Mouse (Mus musculus) inflammation-experienced regulatory T-cells, adult 6 months (primary cell): Measurements from ENCODE around the gene Cnnm2. TPM values are rescaled to one million over a fixed set of nuclear protein-coding genes. Genes with fewer than 3 reads are reported as not detected.

Experiments used
- ATAC-seq: one replicate; pipeline ENCODE4 v1.8.0; 2017
- polyA plus RNA-seq, 3 experiments: library from polyadenylated mRNA; unstranded; fragments of 100-300 nt; shearing (Covaris generic); gene quantifications; one replicate each; pipeline ENCODE4 v1.2.1; 2017

Cnnm2 gene
- polyA plus RNA-seq, 3 experiments from 2014 or later, result 0.36 to 1.2 (median 0.44) TPM

DNA sequence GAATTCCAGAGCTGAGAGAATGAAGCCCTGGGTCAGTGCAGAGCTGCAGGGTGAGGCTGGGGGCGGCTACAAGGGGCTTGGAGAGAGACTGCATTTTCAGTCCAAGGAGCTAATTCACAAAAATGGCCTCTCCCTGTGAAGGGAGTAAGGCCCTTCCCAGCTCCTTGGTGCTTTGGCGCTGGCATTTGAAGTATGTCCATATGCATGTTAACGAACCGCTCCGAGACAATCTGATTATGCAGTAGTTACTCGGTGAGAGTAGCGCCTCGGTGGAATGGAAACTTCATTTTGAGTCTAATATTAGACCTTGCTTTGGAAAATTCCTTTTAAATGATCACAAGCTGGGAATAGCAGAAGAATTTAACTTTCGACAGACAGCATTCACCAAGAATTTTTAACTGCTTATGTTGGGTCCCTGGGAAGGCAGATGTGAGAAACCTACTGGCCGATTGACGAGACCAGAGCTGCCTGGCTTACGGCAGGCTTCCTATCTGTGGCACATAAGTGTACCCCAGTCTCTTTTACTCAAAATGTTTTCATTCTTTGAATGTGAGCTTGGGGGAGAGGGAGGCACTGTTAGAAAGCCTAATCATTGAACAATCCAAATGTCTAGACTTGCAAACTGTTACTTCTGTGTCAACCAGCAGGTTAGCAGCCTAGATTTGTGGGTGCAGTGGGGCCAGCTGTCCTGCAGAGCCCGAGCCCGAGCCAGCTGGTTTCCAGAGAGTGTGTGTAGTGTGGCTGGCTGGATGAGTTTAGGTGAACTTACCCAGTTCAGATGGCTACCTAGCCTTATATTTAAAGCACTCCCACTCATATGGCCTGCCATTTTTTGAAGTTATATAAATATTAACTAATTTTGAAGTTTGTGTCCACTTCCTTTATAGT is 87.2 kb downstream of the Cnnm2 start:
- no peak for ATAC-seq

DNA sequence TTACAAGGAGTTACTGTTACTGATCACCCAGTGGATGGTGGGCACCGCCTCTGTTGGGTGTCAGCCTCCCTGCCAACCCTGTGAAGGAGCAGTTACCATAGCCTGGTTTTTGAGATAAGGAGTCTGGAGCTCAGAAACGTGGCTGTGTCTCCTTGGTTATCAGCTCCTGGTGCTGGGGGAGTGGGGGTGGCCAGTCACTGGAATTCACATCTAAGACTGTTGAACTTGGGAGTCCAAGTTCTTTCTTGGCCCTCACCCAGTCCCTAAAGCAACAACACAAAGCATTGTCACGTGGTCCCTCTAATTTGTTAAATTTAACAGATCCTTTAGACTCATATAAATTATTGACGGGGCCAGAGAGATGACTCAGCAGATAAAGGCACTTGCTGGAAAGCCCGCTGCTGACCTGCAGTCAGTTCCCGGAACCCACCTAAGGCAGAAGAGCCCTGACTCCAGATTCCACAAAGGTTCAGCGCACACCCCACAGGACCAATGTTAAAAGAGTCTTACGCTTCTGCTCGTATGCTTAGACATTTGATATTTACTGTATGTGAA is 88.1 kb downstream of the Cnnm2 start:
- ATAC-seq, result no peak

DNA sequence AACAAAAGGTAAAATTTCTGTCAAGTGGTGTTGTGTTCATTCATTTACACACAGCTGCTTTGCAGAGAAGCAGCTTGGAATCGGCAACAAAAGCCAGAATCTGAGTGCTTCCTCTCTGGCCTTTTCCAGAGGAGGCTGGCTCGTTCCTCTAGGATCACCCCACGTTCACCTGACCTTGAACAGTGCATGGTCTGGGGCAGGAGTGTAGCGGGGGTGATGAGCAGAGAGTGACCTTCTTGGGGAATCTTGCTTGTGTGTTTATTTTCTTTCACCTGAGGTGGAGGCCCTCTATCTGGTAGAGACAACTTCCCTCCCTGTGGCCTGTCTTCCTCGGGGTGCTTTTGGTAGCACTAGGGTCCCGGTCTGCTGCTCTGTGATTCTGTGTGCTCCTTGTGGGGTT is 94.8 kb downstream of the Cnnm2 start:
- no peak for ATAC-seq

DNA sequence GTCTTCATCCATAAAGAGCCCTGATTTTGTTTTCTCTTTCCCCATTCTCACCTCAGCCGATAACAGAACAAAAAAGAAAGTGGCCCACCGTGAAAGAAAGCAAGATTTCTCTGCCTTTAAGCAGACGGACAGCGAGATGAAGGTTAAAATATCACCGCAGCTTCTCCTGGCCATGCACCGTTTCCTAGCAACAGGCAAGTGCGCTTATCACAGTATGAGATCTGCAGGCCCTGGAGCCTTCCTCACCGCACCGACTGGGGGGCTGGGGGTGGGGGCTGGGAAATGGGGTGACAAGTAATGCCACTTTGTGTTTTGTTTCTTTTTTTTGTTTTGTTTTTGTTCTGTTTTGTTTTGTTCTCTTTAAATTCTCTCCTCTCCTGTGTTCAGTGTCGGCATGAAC is 95.4 kb downstream of the Cnnm2 start:
- ATAC-seq, result no peak

DNA sequence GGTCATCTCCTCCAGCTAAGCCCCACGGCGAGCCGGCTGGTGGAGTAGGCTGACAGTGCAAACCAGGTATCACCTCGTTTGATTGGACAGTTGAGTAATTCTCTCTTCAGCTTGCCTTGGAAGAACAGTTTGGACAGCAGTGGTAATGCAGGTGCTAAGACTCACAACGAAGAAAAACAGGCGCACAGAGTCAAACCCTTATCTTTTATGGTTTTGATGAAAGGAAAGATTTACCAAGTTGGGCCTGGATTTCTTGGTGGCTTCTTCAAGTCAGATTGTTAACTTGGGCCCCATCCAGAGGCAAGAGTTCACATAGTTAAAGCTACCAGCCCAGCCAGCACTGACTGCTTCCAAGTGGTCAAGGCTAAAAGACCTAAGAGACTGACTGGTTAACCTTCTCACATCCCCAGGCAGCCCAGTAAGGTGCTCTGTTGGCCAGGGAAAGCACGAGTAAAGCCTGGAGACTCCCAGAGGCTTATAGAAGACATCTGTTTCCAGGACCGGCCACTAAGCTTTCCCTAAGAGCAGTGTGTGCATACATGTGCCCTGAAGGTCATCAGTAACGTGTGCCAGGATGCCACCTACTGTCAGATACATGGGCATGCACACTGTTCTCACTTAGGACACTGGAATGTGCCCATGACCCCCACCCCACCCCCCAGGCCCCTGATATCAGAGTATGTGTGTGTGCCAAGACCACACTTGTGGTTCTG is 96.0 kb downstream of the Cnnm2 start:
- no peak for ATAC-seq

- no peak for ATAC-seq
Measured at GRCm38 (mm10) chr19:46858200-46858599, 96.8 kb downstream of the Cnnm2 start.

GRCm38 (mm10) chr19:46862556-46862955 is 101.2 kb downstream of the Cnnm2 start:
- ATAC-seq, result no peak

- no peak for ATAC-seq
Measured at GRCm38 (mm10) chr19:46863236-46863927, 102.0 kb downstream of the Cnnm2 start.

DNA sequence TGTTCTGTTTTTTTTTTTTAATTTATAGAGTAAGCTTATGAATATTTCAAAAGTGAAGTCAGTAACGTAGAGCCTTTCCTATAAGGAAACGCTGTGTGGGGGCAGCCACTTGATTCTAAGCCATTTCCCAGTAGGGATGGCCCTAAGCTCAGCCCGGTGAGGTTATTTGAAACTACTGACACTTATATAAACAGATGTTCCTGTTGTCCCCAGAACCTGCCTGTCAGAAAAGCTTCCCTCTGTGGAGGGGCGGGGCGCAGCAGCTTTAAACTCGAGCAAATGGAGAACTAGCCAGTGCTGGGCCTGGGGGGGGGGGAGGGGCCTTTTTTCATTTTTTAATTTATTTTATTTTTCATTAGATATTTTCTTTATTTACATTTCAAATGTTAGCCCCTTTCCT is 102.7 kb downstream of the Cnnm2 start:
- no peak for ATAC-seq

GRCm38 (mm10) chr19:46864731-46865331 is 103.4 kb downstream of the Cnnm2 start:
- no peak for ATAC-seq

- no peak for ATAC-seq
Measured at GRCm38 (mm10) chr19:46865381-46865780, 104.0 kb downstream of the Cnnm2 start.

DNA sequence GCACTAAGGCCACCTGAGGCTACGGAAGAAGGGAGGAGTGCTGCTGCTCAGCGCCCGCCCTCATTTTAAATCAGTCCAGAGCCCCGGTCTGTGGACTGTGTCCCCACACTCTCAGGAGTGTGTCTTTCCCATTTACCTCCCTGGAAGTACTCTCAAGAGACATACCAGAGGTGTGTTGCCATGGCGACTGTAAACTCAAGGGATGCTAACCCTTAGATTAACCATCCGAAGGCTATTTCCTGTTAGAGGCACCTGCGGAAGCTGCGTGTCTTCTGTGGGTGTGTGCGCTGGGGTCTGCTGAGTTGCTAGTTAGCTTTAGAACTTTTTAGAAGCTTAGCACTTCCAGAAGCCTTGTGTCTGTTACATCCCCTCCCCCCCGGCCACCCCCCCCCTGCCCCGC is 107.7 kb downstream of the Cnnm2 start:
- ATAC-seq, result peak; percentile 68

GRCm38 (mm10) chr19:46869526-46869925 is 108.1 kb downstream of the Cnnm2 start:
- ATAC-seq, result peak; percentile 85

DNA sequence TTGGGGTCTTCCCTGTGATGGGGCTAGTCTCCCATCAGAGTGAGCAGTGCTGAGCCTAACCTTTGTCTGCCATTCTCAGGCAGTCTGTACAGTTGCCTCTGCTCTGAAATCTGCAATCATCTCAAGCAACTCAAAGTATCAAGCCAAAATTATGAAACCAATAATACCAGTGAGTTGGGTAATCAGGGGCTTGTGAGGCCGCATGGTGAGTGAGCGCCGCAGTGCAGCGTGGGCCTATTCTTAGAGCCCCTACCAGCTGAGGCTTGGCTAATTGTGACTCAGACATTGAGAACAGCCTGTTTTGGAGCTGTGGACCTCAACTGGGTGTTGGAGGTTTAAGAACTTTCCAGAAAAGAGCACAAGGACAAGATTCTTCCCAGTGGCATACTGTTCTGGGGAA is 109.7 kb downstream of the Cnnm2 start:
- no peak for ATAC-seq

- no peak for ATAC-seq
Measured at GRCm38 (mm10) chr19:46871651-46872050, 110.3 kb downstream of the Cnnm2 start.

GRCm38 (mm10) chr19:46873924-46874323 is 112.5 kb downstream of the Cnnm2 start:
- ATAC-seq, result no peak

- ATAC-seq, result peak; percentile 54
Measured at GRCm38 (mm10) chr19:46875790-46876189, 114.4 kb downstream of the Cnnm2 start.

GRCm38 (mm10) chr19:46877886-46878285 is 116.5 kb downstream of the Cnnm2 start:
- no peak for ATAC-seq

GRCm38 (mm10) chr19:46878346-46878745 is 117.0 kb downstream of the Cnnm2 start:
- peak; percentile 56 for ATAC-seq

DNA sequence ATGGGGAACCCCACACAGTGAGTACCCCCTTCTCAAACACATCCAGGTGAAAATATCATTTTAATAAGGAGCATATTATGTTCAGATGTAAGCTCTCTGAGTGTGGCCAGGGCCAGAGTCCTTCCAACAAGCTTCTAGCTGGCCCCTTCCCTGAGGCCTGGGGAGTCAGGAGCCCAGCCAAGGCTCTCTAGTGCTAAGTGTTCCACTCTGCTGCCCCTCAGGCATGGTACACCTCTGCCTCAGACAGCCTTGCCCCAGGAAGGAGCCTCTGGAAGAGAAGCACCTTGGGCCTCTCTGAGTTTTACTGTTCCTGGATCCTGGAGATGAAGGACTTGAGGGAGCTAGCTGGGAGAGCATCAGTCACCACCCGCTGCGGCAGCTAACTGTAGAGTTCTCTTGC is 118.5 kb downstream of the Cnnm2 start:
- ATAC-seq, result no peak

DNA sequence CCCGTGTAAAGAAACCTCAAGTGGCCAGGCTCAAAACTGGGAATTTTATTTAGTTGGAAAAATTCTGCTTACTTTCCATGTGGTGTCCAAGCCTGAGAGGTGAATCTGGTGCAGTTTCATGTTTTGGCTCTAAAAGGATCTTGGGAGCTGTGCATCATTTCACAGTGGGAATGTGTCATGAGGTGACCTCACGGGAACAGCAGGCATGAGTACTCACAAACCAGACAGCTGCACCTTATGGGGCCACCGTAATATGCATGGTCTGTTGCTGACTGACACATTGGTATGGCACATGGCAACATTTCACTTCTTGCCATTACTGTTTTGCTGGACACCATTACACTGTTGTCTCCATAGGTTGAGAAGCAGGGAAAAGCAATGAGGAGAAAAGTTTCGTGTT is 124.0 kb downstream of the Cnnm2 start:
- ATAC-seq, result no peak

DNA sequence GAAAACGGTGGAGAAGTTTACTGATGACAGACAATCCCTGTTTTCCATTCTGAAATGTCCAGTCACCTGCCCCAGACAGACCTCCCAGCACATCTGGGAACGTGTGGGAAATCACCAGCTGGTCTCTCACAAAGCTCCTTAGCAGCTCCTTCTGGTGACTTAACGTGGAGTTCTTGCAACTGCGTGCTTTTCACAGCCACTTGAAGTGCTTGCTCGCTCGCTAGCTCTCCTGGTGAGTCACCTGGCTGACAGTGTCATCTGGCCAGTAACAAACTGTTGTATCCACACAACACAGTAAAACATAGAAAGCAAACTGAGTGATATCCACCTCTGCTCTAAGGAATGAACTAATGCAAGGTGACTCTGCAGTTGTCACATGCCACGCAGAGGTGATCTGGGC is 125.4 kb downstream of the Cnnm2 start:
- ATAC-seq, result no peak
